Mouse (Mus musculus) liver, embryonic 11.5 days (tissue): ENCODE measurements around the gene Tspan12. TPM values are rescaled to one million over a fixed set of nuclear protein-coding genes. Genes with fewer than 3 reads are reported as not detected.
A peak's percentile ranks its signal among the peaks of the same experiment; 100 is the strongest.

ENCODE experiments used
- ATAC-seq: fragments of 200-750 bp; cut with Nextera tagmentation; replicated peaks from 2 replicates; pipeline ENCODE4 v1.8.0; 2017; ENCODE audit warnings: moderate number of reproducible peaks, mild to moderate bottlenecking, moderate TSS enrichment, moderate library complexity; ENCODE audit not compliant: low FRiP score
- DNase-seq: peaks from one replicate; pipeline ENCODE4 v3.0.0-alpha.2; 2017; ENCODE audit warnings: low spot score
- H3K27ac ChIP-seq: fragments of 300-500 bp; sonication (generic); 2 replicates; pipeline ENCODE4 v1.5.1; 2014; ENCODE audit warnings: mild to moderate bottlenecking, low read depth, low read length, control low read depth
- H3K27me3 ChIP-seq: fragments of 300-500 bp; sonication (generic); replicated peaks from 2 replicates; pipeline ENCODE4 v1.6.1; 2014; ENCODE audit warnings: low read length, mixed read lengths; ENCODE audit not compliant: control insufficient read depth, insufficient read depth
- H3K36me3 ChIP-seq: fragments of 300-500 bp; sonication (generic); 2 replicates; pipeline ENCODE4 v1.6.1; 2014; ENCODE audit warnings: mild to moderate bottlenecking, low read length, moderate library complexity, mixed read lengths; ENCODE audit not compliant: control insufficient read depth, insufficient read depth
- H3K4me1 ChIP-seq: fragments of 300-500 bp; sonication (generic); replicated peaks from 2 replicates; pipeline ENCODE4 v1.6.1; 2014; ENCODE audit warnings: low read length, mixed read lengths; ENCODE audit not compliant: control insufficient read depth, insufficient read depth
- H3K4me2 ChIP-seq: fragments of 300-500 bp; sonication (generic); 2 replicates; pipeline ENCODE4 v1.6.1; 2014; ENCODE audit warnings: mild to moderate bottlenecking, control low read depth, moderate library complexity
- H3K4me3 ChIP-seq: fragments of 300-500 bp; sonication (generic); 2 replicates; pipeline ENCODE4 v1.5.1; 2014; ENCODE audit warnings: low read depth, low read length, control low read depth
- H3K9ac ChIP-seq: fragments of 300-500 bp; sonication (generic); 2 replicates; pipeline ENCODE4 v1.6.1; 2014; ENCODE audit warnings: low read depth, low read length, control low read depth
- H3K9me3 ChIP-seq: fragments of 300-500 bp; sonication (generic); 2 replicates; pipeline ENCODE4 v1.6.1; 2016; ENCODE audit warnings: low read length, inconsistent platforms, mixed read lengths; ENCODE audit not compliant: control insufficient read depth
- WGBS: fragments of 180-500 bp; shearing (Covaris S2); extraction: QIAGEN DNeasy Blood & Tissue Kit; methylation state at CpG from one replicate; pipeline ENCODE4 v1.1.7; 2014; 5-methylcytosine and 5-hydroxymethylcytosine counted together
- polyA plus RNA-seq: library from polyadenylated mRNA; unstranded; fragments of >200 nt; fragmentation: Nextera tagmentation; extraction: Ambion mirVana; gene quantifications from 2 replicates; pipeline ENCODE4 v1.2.1, GENCODE M21; 2014

The Tspan12 gene
- polyA plus RNA-seq, 1 experiment from 2014 or later: 47.9 TPM

DNA sequence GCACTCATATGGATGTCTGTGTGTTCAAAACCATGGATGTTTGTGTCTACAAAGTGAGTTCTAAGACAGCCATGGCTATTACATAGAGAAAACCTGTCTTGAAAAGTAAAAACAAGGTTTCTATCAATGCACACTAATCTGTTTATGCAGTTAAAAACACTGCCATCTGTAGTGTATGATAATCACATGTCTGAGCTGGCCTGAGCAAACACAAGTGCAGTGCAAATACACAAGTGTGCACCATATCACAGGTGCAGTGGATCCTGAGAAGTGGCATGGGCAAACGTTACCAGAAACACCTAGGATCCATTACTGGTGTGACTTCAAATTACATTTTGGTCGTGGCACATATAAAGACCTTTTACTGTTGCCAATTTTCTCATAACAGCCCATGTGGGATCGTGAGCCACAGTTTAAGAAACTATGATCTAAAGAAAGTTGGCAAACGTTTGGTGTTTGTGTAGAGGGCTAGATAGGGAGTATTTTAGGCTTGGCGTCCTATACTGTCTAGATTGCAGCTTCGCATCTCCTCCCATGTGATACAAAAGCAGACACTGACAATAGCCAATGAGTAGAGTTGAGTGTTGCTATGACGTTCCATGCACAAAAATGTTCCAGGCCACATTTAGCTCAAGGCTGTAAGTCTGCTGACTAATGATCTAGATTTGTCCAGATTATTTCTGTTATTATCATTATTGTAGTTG, 78.0 kb downstream of the Tspan12 start:
- 77% methylated on average over 7 of the region's 7 CpGs for WGBS
- H3K36me3 ChIP-seq: no peaks in the 10 kb centered on the region; the same call in 1 of the 2 replicates
- DNase-seq: no peak
- no peak overlapping the region for H3K4me3 ChIP-seq
- no peaks in the 10 kb centered on the region for H3K9me3 ChIP-seq
- no peak overlapping the region for H3K9ac ChIP-seq
- no peaks in the 10 kb centered on the region for H3K27me3 ChIP-seq
- ATAC-seq: peak; percentile 82
- no peak overlapping the region for H3K27ac ChIP-seq
- no peak overlapping the region for H3K4me2 ChIP-seq
- peaks cover 2% of the 10 kb centered on the region; the same call in 1 of the 2 replicates for H3K4me1 ChIP-seq

DNA sequence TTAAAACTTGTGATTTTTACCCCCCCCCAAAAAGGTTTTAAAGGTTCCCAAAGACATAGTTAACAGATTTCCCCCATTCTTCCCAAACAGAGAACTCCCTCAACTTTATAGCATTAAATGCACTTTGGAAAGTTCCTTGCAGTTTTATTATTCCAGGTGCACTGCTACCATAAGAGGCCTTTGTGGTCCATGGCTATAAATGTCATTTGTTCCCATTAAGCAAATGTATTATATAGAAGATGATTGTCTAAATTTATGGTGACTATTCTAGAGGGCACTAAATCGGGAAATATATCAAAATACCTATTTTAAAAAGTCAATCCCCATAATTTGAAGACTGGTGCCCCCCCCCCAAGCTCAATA, 82.9 kb downstream of the Tspan12 start:
- Histone ChIP-seq H3K4me1 (peaks cover 2% of the 10 kb centered on the region; the same call in 1 of the 2 replicates), H3K27me3 (no peaks in the 10 kb centered on the region), H3K36me3 (no peaks in the 10 kb centered on the region; the same call in 1 of the 2 replicates), H3K9ac (no peak overlapping the region), H3K9me3 (no peaks in the 10 kb centered on the region), H3K4me3 (no peak overlapping the region), H3K27ac (no peak overlapping the region), H3K4me2 (no peak overlapping the region)
- ATAC-seq (no peak), DNase-seq (no peak)
- WGBS: 73% methylated on average over 1 of the region's 1 CpGs

DNA sequence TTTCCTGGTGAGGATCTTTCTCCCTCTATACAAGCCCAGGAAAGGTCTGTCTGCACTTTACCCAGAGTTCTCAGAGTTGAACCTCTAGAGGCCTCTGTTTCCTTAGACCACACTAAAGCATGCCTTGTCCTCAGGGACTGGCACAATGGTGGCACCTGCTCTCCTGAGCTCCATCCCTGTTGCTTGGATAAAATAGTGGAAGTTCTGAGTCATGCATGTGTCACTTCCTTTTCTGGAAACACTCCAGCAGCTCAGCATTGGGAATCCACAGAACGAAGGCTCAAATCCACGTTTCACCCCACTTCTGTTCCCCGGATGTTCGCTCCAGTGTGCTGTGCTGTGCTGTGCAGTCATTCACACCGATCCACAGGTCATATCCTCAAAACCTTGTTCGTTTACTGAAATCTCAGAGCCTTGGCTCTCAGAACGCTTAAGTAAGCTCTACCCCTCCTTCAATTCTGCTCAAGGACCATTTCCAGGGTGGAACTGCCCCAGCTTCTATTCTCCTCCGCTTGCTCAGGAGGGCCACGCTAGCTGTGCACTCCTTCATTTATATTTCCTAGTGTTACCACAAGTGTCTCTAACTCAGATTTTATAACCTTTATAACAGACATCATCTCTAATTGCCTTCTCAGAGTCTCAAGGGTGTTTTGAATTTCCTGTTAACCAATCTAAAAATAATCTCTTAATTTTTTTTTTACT, 83.4 kb downstream of the Tspan12 start:
- WGBS: 85% methylated on average over 9 of the region's 9 CpGs
- no peak for DNase-seq
- no peak overlapping the region for H3K4me2 ChIP-seq

DNA sequence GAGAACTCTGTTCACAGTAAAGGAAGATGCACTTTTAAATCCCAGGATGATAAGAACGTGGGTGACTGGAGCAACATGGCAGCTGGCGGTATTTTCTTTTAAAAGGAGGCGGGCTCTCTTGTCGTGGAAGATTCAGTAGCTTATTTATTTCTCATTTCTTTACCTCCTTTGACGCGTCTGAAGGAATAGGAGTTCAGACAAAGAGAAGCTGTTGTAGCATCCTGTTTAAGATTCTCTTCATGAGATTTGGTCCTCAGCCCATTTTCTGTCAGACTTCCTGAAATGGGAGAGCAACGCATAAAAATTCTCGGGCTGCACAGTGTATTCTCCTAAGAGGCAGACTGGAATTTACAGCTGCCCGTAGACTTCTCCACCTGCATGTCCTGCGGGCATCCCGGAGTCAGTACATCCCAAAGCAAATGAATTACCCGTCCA, 84.5 kb downstream of the Tspan12 start:
- Histone ChIP-seq H3K4me1 (no peaks in the 10 kb centered on the region), H3K4me3 (no peak overlapping the region), H3K4me2 (no peak overlapping the region), H3K27me3 (no peaks in the 10 kb centered on the region), H3K9ac (no peak overlapping the region), H3K36me3 (no peaks in the 10 kb centered on the region; the same call in 1 of the 2 replicates), H3K9me3 (no peaks in the 10 kb centered on the region), H3K27ac (no peak overlapping the region)
- ATAC-seq (no peak), DNase-seq (no peak)
- 88% methylated on average over 12 of the region's 12 CpGs for WGBS

More for the DNA sequence above, 83.4 kb downstream of the Tspan12 start:
- no peak for ATAC-seq
- Histone ChIP-seq H3K9me3 (no peaks in the 10 kb centered on the region), H3K4me3 (no peak overlapping the region), H3K36me3 (no peaks in the 10 kb centered on the region; the same call in 1 of the 2 replicates), H3K9ac (no peak overlapping the region), H3K4me1 (no peaks in the 10 kb centered on the region), H3K27me3 (no peaks in the 10 kb centered on the region), H3K27ac (no peak overlapping the region)

DNA sequence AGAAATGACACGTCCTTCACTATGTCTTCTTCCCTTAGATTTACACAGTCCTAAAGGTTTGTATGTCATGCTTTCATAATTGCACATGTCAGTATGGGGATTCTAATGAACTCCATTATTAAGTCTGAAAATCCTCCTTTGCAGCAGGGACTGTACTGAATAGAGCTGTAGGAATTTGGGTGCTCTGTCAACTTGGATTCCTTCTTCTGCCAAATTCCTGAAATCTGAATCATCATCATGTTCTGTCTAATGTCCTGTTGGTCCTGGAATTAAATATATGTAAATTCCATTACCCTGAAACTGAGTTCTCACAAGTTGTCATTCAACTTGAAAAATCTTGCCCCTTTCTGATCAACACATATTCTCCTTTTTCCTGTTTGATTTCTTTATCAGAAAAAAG, 104.8 kb downstream of the Tspan12 start:
- no peak for DNase-seq
- H3K4me2 ChIP-seq: no peak overlapping the region

DNA sequence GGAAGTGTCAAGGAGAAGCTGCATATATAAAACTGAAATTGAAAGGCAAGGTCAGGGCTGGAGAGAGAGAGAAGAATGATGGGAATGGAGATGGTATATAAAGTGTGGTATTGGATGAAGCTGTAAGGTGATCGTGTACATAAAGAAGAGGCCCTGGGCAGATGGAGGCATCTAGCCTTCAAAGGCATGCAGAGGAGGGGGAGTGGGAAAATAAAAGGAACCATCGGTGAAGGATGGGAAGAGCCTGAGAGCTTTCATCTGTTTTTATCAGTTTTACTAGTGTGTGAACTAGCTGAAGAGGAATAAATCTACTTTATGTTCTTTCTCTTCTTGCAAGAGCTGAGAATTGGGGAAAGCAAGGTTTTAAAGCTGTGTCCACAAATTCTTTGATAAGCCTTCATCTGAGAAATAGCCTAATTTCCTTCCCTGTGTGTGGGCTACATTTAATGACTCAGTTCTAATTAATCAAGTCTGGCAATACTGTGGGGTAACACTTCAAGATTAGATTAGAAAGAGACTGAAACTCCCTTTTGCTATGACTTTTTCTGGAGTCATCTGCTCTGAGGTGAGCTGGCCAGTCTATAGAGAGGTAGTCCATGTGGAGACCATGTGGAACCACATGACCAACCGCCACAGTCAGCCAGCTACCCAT, 107.6 kb downstream of the Tspan12 start:
- Histone ChIP-seq H3K27ac (no peak overlapping the region), H3K4me3 (no peak overlapping the region), H3K4me1 (no peaks in the 10 kb centered on the region), H3K36me3 (no peaks in the 10 kb centered on the region), H3K9ac (no peak overlapping the region), H3K27me3 (no peaks in the 10 kb centered on the region), H3K9me3 (no peaks in the 10 kb centered on the region), H3K4me2 (no peak overlapping the region)
- WGBS: 64% methylated on average over 3 of the region's 3 CpGs
- DNase-seq (no peak), ATAC-seq (no peak)

More for the DNA sequence above, 104.8 kb downstream of the Tspan12 start:
- WGBS: 79% methylated on average over 1 of the region's 1 CpGs
- no peak overlapping the region for H3K4me3 ChIP-seq
- H3K27ac ChIP-seq: no peak overlapping the region
- H3K4me1 ChIP-seq: no peaks in the 10 kb centered on the region
- H3K9ac ChIP-seq: no peak overlapping the region
- H3K36me3 ChIP-seq: no peaks in the 10 kb centered on the region
- ATAC-seq: no peak
- no peaks in the 10 kb centered on the region for H3K27me3 ChIP-seq
- no peaks in the 10 kb centered on the region for H3K9me3 ChIP-seq

DNA sequence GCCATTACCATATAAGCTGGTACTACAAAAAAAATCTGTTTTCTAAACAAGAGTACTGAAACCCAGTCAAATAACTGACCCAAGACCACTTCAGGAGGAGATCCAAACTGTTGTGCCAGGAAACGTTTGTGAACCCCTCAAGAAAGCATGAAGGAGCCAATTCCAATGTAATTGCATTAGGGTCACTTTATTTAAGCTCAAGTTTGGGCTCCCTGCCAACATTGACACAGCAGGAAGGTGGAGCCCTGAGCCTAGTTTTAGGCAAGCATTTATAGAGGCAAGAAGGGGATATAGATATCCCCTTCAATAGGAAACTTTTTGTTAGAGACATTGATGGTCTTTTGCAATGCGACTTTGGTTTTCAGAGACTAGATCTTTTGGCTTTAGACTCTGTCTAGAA, 111.7 kb downstream of the Tspan12 start:
- no peaks in the 10 kb centered on the region for H3K9me3 ChIP-seq
- H3K36me3 ChIP-seq: no peaks in the 10 kb centered on the region
- DNase-seq (no peak), ATAC-seq (no peak)
- H3K9ac ChIP-seq: no peak overlapping the region
- 57% methylated on average over 2 of the region's 2 CpGs for WGBS
- H3K27ac ChIP-seq: no peak overlapping the region
- H3K4me3 ChIP-seq: no peak overlapping the region
- no peaks in the 10 kb centered on the region for H3K4me1 ChIP-seq
- H3K27me3 ChIP-seq: no peaks in the 10 kb centered on the region
- no peak overlapping the region for H3K4me2 ChIP-seq

DNA sequence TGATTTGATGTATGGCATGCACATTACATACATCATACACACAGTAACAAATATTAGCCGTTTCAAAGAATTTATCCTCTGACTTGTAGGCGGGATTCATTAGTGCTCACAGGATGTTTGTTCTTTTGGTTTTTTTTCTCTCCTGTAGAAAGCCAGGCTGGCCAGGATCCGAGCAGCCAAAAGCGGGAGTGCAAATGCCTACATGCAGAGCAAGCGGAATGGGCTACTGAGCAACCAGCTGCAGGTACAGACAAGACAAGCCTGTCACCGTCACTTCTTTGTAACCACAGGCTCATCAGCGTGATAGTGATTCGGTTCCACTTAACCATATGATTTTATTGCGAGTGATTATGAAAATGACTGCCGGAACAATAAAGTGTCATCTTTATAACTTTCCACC, 130.1 kb downstream of the Tspan12 start:
- Histone ChIP-seq H3K9ac (no peak overlapping the region), H3K4me2 (no peak overlapping the region), H3K4me3 (no peak overlapping the region), H3K27me3 (no peaks in the 10 kb centered on the region), H3K9me3 (no peaks in the 10 kb centered on the region), H3K36me3 (no peaks in the 10 kb centered on the region), H3K4me1 (no peaks in the 10 kb centered on the region), H3K27ac (no peak overlapping the region)
- WGBS: 83% methylated on average over 10 of the region's 10 CpGs
- no peak for ATAC-seq
- DNase-seq: no peak
